Mouse (Mus musculus) heart, postnatal 0 days (tissue): ENCODE results near the gene Capn5.

Experiments
- CTCF ChIP-seq: IDR thresholded peaks from 2 replicates; pipeline ENCODE4 v1.5.1; 2016; ENCODE audit warnings: antibody characterized with exemption, control low read depth, low read depth
- EP300 ChIP-seq: IDR thresholded peaks from 2 replicates; pipeline ENCODE4 v1.6.1; 2016; ENCODE audit warnings: antibody characterized with exemption, low read depth

DNA sequence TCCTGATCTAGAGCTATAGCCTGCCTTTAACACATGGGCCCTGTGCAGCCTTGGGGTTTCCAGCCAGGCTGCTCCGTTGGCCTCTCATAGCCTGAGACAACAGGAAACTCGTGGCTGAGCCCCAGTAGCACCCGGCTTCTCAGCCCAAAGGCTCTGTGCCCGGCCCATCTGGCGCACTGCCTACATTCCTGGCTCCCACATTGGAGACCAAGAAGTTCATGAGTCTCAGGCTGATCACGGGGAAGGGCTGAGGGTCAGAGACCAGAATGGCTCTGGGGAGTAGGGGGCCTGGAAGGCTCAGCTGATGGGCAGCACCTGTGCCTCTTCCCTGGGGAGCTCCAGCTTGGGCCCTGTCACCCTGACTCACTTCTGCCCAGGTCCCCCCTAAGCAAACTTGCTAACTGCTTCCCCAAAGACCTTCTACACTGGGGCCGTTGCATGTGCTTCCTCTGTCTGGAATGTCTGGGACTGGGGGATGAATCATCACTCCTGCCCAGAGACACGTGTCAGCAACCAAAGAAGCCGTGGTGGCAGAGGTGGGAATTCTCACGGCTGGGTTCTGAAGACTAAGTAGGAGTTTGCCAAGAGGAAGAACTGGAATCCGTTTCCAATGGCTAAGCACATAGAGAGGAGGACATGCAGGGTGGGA is 60.9 kb downstream of the Capn5 start:
- no peak for TF ChIP-seq EP300
- no peak for TF ChIP-seq CTCF
